Comparison of ENCODE assay signal across 11 mouse cellular contexts in the genomic region with DNA sequence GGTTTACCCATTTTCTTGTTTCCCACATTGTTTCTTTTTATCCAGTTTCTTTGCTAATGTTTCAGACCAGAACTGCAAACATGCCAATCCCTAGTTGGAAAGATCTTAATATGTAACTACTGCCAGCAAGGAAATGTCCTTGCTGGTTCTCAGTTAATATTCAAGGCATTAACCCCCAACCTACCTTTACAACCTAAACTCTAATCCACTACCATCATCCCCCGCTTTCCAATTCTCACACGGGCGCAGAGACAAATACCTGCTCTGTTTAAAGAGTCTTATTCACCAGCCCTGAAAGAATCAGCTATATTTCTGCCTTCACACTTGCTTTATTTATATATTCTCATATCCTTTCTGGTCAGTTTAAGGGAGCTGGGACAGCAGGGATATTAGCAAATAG.
"Had no signal": no experiment of that assay in that cellular context is flagged by ENCODE, and none has a peak within 500 bp of the region (broad histone marks: within the 10 kb centered on the region; RNA-seq: fewer than 3 reads in every experiment).

No protein-coding gene starts in this region.

- DNase-seq: layer of hippocampus, adult 9-11 months; layer of hippocampus, postnatal 36 days; liver; lung, adult 18-20 months; right cerebral cortex, adult 18-20 months; right cerebral cortex, postnatal 25 days; thymus, postnatal 4 days had no signal

- H3K9ac ChIP-seq: limb, embryonic 12.5 days; liver, embryonic 14.5 days; midbrain, embryonic 12.5 days had no signal

- H3K36me3 ChIP-seq: limb, embryonic 12.5 days; midbrain, embryonic 12.5 days had no signal

- ATAC-seq: intestine, postnatal 0 days had no signal

- H3K4me3 ChIP-seq: limb, embryonic 12.5 days; midbrain, embryonic 12.5 days had no signal

- H3K4me2 ChIP-seq: limb, embryonic 12.5 days; midbrain, embryonic 12.5 days had no signal

- H3K4me1 ChIP-seq: limb, embryonic 12.5 days; midbrain, embryonic 12.5 days had no signal

- H3K27ac ChIP-seq: limb, embryonic 12.5 days; liver, embryonic 14.5 days; midbrain, embryonic 12.5 days had no signal

- H3K27me3 ChIP-seq: limb, embryonic 12.5 days; midbrain, embryonic 12.5 days had no signal

- H3K9me3 ChIP-seq: limb, embryonic 12.5 days; midbrain, embryonic 12.5 days had no signal
